Mouse (Mus musculus) central nervous system, embryonic 14 days (tissue): Measurements from ENCODE around the gene Gm10719. TPM values are rescaled to one million over a fixed set of nuclear protein-coding genes. Genes with fewer than 3 reads are reported as not detected.

Experiments used
- polyA plus RNA-seq: library from polyadenylated mRNA; depleted of rRNA; stranded (reverse); fragments of >200 nt; gene quantifications from 2 replicates; pipeline ENCODE4 v1.2.3, GENCODE M21; 2012; rRNA removed

The Gm10719 gene
- polyA plus RNA-seq, result 0.25 and 0.35 TPM in 2 replicates

GRCm38 (mm10) chr9:3017108-3017507, at the start of gene Gm10719:
Gm10719 (plus strand) TSS chr9:3017408.

GRCm38 (mm10) chr9:3000445-3000972, 16.7 kb upstream of the Gm10719 start, which contains the start of gene Gm10722:
Gm10722 (plus strand) TSS chr9:3000922.

GRCm38 (mm10) chr9:3002794-3003396, 14.3 kb upstream of the Gm10719 start, which contains the start of gene Gm11168:
Gm11168 (plus strand) TSS chr9:3003346.

GRCm38 (mm10) chr9:3012733-3013279, 4.4 kb upstream of the Gm10719 start, which contains the start of gene Gm10721:
Gm10721 (plus strand) TSS chr9:3013140.

GRCm38 (mm10) chr9:3015354-3015753, 1.9 kb upstream of the Gm10719 start, which contains the start of gene Gm10720:
Gm10720 (plus strand) TSS chr9:3015654.

GRCm38 (mm10) chr9:3023312-3023984, 6.2 kb downstream of the Gm10719 start, which contains the start of gene Gm10718:
Gm10718 (plus strand) TSS chr9:3023547.

GRCm38 (mm10) chr9:3024912-3025467, 7.8 kb downstream of the Gm10719 start, which contains the start of gene Gm10717:
Gm10717 (plus strand) TSS chr9:3025417.

GRCm38 (mm10) chr9:3034299-3034698, 17.1 kb downstream of the Gm10719 start, which contains the start of gene Gm17535:
Gm17535 (plus strand) TSS chr9:3034599.

GRCm38 (mm10) chr9:3036577-3036976, 19.4 kb downstream of the Gm10719 start, which contains the start of gene Gm10715:
Gm10715 (plus strand) TSS chr9:3036877.

Other genes with a start within 250 kb of the Gm10719 start
- gene Gm10722, start 16.5 kb upstream of the Gm10719 start, polyA plus RNA-seq, result not detected in 2 replicates
- not detected in 2 replicates for gene Gm11168, start 14.1 kb upstream of the Gm10719 start, polyA plus RNA-seq
- gene Gm10721, start 4.3 kb upstream of the Gm10719 start, polyA plus RNA-seq, result 0.22 TPM in 1 of 2 replicates, not detected in the other
- gene Gm10720, start 1.8 kb upstream of the Gm10719 start, polyA plus RNA-seq, result not detected in 2 replicates
- 0.38 and 0.44 TPM in 2 replicates for gene Gm10718, start 6.1 kb downstream of the Gm10719 start, polyA plus RNA-seq
- gene Gm10717, start 8.0 kb downstream of the Gm10719 start, polyA plus RNA-seq, result 0.11 TPM in 1 of 2 replicates, not detected in the other
- gene Gm17535, start 17.2 kb downstream of the Gm10719 start, polyA plus RNA-seq, result not detected in 2 replicates
- gene Gm10715, start 19.5 kb downstream of the Gm10719 start, polyA plus RNA-seq, result not detected in 2 replicates